Mouse (Mus musculus): ENCODE results near the gene Cntnap2.

DNA sequence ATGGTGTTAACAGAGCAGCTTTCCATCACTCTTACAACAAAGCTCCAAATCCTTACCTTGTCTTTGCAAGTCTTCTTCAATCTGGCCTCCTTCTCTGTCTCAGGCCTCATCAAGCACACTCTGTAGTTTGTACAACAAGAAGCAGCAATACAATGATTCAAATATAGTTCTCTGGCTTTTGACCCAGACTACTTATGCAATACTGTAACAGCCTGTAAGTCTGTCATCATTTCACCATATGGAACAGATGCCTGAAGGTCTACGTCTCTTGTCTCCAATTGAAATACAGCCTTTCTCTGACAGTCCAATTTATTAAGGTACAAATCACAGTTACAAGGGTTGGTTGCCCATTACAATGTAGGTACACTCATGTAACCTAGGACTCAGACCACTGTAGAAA is 1453.7 kb downstream of the Cntnap2 start:
- TF ChIP-seq CTCF (IDR thresholded peaks at IDR 0.05; ENCODE audit: low read depth) (no peak), EP300 (IDR thresholded peaks at IDR 0.05; ENCODE audit: low read depth) (no peak)

Data from liver, postnatal 0 days (tissue).